Mouse (Mus musculus) spleen, adult 2 months (tissue): ENCODE results near the gene Slc9a7.

Source experiments
- CTCF ChIP-seq: fragments of 200-500 bp; IDR thresholded peaks from 2 replicates; pipeline ENCODE4 v1.5.1; 2011; ENCODE audit warnings: mild to moderate bottlenecking, inconsistent platforms; ENCODE audit not compliant: insufficient read depth, insufficient read length, insufficient replicate concordance; ENCODE audit errors: extremely low read depth
- POLR2A ChIP-seq: fragments of 200-500 bp; IDR thresholded peaks from 2 replicates; pipeline ENCODE4 v1.6.1; 2011; ENCODE audit warnings: low read depth, low read length, inconsistent platforms

GRCm38 (mm10) chrX:20221486-20221885 lies 70.1 kb downstream of the Slc9a7 start:
- TF ChIP-seq POLR2A (no peak), CTCF (no peak)
